Mouse (Mus musculus) adrenal gland, postnatal 0 days (tissue): ENCODE measurements around the gene Dvl3. TPM values are rescaled to one million over a fixed set of nuclear protein-coding genes. Genes with fewer than 3 reads are reported as not detected.

Experiments
- polyA plus RNA-seq: library from polyadenylated mRNA; unstranded; fragments of >200 nt; fragmentation: Nextera tagmentation; extraction: Ambion mirVana; gene quantifications from 2 replicates; pipeline ENCODE4 v1.2.1, GENCODE M21; 2015

Gene Dvl3
- polyA plus RNA-seq, result 14.3 and 18.0 TPM in 2 replicates

DNA sequence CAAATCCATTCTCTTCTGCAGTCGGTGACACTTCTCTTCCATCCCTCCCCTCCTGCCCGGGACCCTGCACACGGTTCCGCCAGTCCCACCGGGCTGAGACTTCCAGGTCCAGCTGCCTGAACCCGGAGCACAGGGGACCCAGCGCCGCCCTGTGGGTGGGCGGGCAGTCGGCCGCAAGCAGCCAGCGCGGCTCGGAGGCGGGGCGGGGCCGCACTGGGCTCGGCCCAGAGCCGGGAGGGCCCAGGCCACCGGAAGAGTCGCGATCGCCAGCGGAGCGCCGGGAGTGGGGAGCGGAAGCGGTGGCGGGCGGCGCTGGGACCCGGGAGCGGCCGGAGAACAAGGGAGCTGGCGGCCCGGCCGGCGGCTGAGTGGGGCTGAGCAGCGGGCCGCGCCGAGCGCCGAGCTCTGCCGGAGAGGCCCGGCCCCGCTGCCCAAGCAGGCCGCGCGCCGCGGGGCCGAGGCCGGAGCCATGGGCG, at the start of gene Dvl3:
Dvl3 (plus strand) TSS at position 257 of the 476 bp plus-strand sequence.

DNA sequence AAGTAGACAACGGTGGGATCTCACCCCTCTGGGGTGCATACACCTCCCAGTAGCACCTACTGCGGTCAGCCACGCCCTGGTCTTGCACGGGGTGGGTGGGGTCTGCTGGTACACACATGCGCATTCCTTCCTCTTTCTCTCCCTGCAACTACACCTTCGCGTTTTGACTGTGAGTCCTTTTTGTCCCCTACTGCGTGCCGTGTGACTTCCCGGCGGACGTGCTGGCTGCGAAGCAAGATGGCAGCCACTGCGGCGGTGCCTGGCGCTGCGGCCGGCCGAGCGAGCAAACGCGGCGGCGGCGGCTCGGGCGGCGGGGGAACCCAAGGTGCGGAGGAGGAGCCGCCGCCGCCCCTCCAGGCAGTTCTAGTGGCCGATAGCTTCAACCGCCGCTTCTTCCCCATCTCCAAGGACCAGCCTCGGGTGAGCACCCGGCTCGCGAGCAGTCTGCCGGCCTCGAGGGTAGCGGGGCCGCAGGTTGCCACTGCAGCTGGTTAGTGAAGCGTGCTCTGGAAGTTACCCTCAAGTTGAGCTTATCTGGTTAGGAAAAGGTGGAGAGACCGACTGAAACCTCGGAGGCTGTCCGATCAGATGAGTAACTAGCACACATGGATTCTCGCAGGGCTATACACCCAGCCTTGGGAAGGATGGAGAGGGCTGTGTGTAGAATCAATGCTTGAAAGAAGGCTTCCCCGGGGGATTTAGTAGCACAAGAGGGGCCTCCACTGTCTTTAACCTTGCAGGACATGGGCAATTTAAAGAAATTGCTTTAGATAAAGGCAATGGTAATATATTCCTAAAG, 17.9 kb upstream of the Dvl3 start, which contains the start of gene Eif2b5:
Eif2b5 (plus strand) TSS at position 141 of the 799 bp plus-strand sequence.

DNA sequence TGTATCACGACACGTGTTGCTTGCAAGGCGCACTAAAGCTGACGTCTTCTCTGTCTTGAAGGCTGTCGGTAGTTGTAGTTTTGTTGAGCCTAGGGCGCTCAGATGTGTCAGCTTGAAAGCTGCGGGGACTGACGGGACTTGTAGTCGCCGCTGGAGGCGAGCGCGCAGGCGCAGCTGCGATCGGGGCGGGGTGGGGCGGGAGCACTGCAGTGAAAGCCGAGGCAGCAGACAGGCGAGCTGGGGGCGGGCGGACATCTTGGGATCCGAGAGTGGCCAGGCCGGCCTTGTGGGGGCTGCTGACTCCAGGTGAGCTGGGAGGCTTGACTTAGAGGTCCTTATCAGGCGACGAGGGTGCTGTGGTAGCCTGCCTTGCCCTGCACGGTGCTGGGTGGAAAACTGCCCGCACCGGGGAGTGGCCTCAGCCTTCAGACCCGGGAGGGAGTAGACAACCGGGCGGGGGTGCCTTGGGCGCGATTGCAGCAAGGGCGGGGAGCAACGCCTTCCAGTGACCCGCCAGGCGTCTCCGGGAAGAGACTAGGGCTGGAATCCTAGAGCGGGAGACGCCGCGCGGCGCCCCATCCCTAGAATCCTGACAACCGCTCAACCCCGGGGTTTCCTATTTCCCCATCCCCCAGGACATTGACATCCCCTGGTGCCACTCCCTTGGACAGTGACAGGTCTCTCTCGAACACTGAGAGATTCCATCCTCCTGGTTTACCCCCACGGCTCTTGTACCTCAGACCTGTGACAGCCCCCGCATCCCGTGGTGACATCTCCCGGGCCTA, 18.7 kb downstream of the Dvl3 start, which contains the start of gene Ap2m1:
Ap2m1 (plus strand) TSS at position 183 of the 785 bp plus-strand sequence.

DNA sequence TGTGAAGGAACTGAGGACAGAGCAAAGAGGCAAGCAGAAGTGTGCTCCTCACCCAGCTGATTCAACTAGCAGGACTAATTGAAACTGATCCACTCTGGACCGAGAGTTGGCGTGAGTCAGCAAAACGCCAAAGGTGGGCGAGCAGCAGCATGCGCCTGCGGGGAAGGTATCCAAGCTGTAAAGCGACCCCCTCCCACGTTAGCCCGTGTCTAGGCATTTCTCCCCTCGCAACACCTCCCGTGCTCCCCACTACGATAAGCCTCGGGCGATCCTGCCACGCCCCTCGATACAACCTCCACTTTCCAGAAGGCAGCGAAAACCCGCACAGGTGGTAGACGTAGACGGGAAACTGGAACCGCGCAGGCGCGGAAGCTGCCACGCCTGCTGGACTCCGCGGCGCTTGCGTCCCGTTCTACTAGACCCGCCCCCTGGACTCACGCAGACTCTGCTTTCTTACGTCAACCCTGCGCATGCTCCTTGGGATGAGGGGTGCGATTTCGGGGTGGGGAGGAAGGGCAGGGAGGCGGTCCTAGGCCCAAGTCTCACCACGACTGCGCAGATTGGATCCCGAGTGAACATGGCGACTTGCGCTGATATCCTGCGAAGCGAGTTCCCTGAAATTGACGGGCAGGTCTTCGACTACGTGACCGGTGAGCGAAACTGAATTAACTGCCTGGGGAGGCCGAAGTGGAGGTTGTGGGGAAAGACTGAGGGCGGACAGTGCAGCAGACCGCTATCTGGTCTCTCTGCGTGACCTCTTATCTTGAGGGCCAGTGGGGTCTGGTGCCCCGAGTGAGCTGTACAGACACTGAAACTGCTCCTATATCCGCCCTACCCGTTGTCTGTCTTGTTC, 31.5 kb downstream of the Dvl3 start, which contains the start of gene Abcf3:
Abcf3 (plus strand) TSS at position 482 of the 853 bp plus-strand sequence.

Other genes starting within 250 kb of the Dvl3 start
- gene Parl, start 214.6 kb upstream of the Dvl3 start, polyA plus RNA-seq, result 69.3 and 116 TPM in 2 replicates
- 0.08 TPM in 1 of 2 replicates, not detected in the other for gene Cyp2ab1, start 191.6 kb upstream of the Dvl3 start, polyA plus RNA-seq
- gene Abcc5, start 90.6 kb upstream of the Dvl3 start, polyA plus RNA-seq, result 32.8 and 40.6 TPM in 2 replicates
- 60.8 and 62.9 TPM in 2 replicates for gene Eif2b5, start 18.2 kb upstream of the Dvl3 start, polyA plus RNA-seq
- gene Ap2m1, start 18.5 kb downstream of the Dvl3 start, polyA plus RNA-seq, result 460 and 512 TPM in 2 replicates
- gene Abcf3, start 31.6 kb downstream of the Dvl3 start, polyA plus RNA-seq, result 41.1 and 47.2 TPM in 2 replicates
- 5.4 and 9.7 TPM in 2 replicates for gene Vwa5b2, start 72.5 kb downstream of the Dvl3 start, polyA plus RNA-seq
- 11.8 and 16.2 TPM in 2 replicates for gene Eef1akmt4, start 94.6 kb downstream of the Dvl3 start, polyA plus RNA-seq
- not detected in 2 replicates for gene Gm49333, start 94.6 kb downstream of the Dvl3 start, polyA plus RNA-seq
- 17.8 and 26.2 TPM in 2 replicates for gene Alg3, start 94.8 kb downstream of the Dvl3 start, polyA plus RNA-seq
- 3.7 and 7.8 TPM in 2 replicates for gene Camk2n2, start 104.3 kb downstream of the Dvl3 start, polyA plus RNA-seq
- gene Ece2, start 112.8 kb downstream of the Dvl3 start, polyA plus RNA-seq, result 2.9 and 3.8 TPM in 2 replicates
- gene Psmd2, start 134.7 kb downstream of the Dvl3 start, polyA plus RNA-seq, result 156 and 204 TPM in 2 replicates
- 73.9 and 94.5 TPM in 2 replicates for gene Eif4g1, start 151.3 kb downstream of the Dvl3 start, polyA plus RNA-seq
- gene Fam131a, start 176.3 kb downstream of the Dvl3 start, polyA plus RNA-seq, result 10.6 and 14.7 TPM in 2 replicates
- 137 and 171 TPM in 2 replicates for gene Polr2h, start 200.7 kb downstream of the Dvl3 start, polyA plus RNA-seq
- 13.3 and 27.2 TPM in 2 replicates for gene Clcn2, start 200.8 kb downstream of the Dvl3 start, polyA plus RNA-seq
- gene Chrd, start 216.1 kb downstream of the Dvl3 start, polyA plus RNA-seq, result 5.3 and 9.5 TPM in 2 replicates
- gene Thpo, start 217.5 kb downstream of the Dvl3 start, polyA plus RNA-seq, result 1.5 and 2.5 TPM in 2 replicates